Mouse (Mus musculus) macrophage (primary cell): ENCODE data around the gene Pigv. TPM values are rescaled to one million over a fixed set of nuclear protein-coding genes. Genes with fewer than 3 reads are reported as not detected.

Experiments
- H3K27ac ChIP-seq: fragments of 350-480 bp; formaldehyde crosslinking; 2 replicates; pipeline ENCODE4 v1.9.0; 2021
- H3K36me3 ChIP-seq: fragments of 350-480 bp; formaldehyde crosslinking; 2 replicates; pipeline ENCODE4 v1.9.0; 2021; ENCODE audit errors: inconsistent target
- H3K4me3 ChIP-seq: fragments of 350-480 bp; formaldehyde crosslinking; 2 replicates; pipeline ENCODE4 v1.9.0; 2021; ENCODE audit errors: inconsistent target
- H3K79me2 ChIP-seq: fragments of 350-480 bp; formaldehyde crosslinking; 2 replicates; pipeline ENCODE4 v1.9.0; 2021; ENCODE audit errors: inconsistent target
- WGBS: methylation state at CpG from one replicate; pipeline ENCODE4 v1.1.7; 2026; ENCODE audit warnings: inconsistent platforms; ENCODE audit not compliant: missing documents; 5-methylcytosine and 5-hydroxymethylcytosine counted together
- polyA plus RNA-seq: library from polyadenylated mRNA; stranded (reverse); fragments of 250-400 nt; gene quantifications from 3 replicates; pipeline ENCODE4 v1.2.4, GENCODE M21; 2018; ENCODE audit warnings: inconsistent platforms

The Pigv gene
- polyA plus RNA-seq, 1 experiment from 2014 or later = 3.4 TPM

DNA sequence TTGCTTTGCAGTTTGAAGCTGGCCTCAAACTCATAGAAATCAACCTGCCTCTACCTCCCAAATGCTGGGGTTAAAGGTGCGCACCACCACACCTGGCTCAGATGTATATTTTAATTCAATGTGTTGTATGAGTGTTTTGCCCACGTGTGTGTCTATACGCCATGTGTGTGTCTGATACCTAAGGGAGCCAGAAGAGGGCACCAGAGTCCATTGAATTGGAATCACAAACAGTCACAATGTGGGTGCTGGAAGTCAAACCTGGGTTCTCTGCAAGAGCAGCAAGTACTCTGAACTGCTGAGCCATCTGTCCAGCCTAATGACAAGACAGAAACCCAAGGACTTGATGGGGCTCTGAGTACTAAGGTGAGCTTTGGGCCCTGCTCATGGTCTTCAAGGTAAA is 27.3 kb downstream of the Pigv start:
- 97% methylated on average over 3 of the region's 3 CpGs for WGBS
- Histone ChIP-seq H3K36me3 (no peaks in the 10 kb centered on the region), H3K27ac (no peak overlapping the region), H3K4me3 (no peak overlapping the region), H3K79me2 (no peaks in the 10 kb centered on the region)

DNA sequence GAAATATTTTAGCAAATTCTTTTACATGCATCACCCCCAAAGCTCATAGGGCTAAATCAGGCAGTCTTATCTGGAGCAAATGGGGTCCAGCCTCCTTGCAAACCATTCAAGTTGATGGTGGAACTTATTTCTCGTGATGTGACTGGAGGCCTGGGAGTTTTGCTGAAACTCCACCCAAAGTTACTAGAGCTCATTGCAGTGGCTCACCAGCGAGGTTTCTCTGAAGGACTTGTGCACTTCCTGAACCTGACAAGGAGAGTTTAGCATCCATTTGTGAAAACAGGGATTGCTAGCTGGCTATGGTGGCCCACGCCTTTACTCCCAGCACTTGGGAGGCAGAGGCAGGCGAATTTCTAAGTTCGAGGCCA is 38.4 kb downstream of the Pigv start:
- WGBS = 92% methylated on average over 5 of the region's 5 CpGs
- Histone ChIP-seq H3K27ac (no peak overlapping the region), H3K4me3 (no peak overlapping the region)

DNA sequence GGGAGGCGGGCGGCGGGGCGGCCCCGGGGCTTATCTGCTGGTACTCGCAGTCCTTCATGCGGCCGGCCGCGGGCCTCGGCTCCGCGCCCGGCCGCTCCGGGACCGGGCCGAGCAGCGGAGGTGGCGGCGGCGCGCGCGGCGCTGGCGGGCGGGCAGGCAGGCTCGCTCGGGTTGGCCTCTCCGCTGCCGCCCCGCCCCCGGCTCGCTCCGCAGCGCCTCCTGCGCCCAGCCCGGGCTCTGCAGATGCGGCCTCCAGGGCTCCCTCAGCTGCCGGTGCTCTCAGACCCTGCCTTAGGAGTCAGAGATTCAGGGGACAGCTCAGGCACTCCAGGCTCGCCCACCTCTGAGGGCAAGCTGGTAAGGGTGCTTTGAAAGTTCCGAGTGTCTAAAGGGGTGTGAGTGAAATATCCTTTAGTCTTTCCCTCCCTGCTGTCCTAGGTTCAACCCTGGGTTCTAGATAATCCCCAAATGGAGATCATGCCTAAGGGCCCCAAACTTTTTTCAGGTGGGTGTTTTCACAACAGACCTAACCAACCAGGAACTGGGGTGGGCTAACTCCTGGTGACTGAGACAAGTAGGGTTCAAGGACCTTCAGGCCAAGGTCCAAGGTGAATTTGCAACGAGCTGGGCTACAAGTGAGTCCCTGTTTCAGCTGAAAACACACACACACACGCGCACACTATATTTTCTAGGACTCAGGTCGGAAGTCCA is 39.0 kb downstream of the Pigv start:
- no peak overlapping the region for H3K4me3 ChIP-seq
- H3K27ac ChIP-seq = no peak overlapping the region
- WGBS = 10% methylated on average over 37 of the region's 47 CpGs
- H3K79me2 ChIP-seq = peaks cover 42% of the 10 kb centered on the region
- no peaks in the 10 kb centered on the region for H3K36me3 ChIP-seq

More for the DNA sequence above, 38.4 kb downstream of the Pigv start:
- Histone ChIP-seq H3K36me3 (no peaks in the 10 kb centered on the region), H3K79me2 (peaks cover 37% of the 10 kb centered on the region)

DNA sequence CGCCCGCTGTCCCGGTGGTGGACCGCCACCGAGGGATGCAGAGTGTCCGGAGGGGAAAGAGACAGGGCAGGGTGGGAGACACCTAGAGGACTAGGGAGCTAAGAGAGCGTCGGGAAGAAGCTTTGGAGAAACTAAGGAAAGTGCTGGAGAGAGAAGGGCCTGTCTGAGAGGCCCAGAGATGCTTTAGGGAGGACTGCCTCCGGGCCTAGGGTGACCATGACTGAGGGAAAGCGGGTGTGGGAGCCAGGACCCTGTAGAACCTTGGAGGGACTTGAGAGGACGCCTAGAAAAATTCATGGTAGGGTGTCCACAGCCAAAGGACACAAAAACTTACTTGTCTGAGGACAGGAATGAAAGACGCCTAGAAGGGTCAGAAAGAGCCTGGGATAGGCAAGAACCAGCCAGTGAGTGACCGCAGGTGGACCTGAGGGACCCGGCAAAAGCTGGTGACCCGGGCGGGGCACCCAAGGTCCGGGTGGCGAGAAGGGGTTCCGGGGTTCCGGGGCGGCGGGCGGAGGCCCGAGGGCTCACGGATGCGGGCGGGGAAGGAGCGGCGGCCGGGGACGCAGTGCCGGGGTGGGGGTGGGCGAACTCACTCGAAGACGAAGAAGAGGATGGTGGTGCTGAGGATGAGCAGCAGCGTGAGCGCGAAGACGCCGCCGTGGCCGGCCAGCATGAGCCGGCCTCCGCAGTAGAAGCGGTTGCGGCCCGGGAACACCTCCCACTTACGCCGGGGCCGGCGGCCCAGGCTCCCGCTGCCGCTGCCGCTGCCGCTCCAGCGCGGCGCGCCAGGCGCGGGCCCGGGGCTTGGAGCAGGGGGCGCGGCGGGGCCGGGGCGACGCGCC is 39.7 kb downstream of the Pigv start:
- no peaks in the 10 kb centered on the region for H3K36me3 ChIP-seq
- H3K27ac ChIP-seq = peak overlapping the region; percentile 25; the same call in 1 of the 2 replicates
- H3K4me3 ChIP-seq = peak overlapping the region; percentile 56
- WGBS = 1% methylated on average over 67 of the region's 69 CpGs
- H3K79me2 ChIP-seq = peaks cover 50% of the 10 kb centered on the region

DNA sequence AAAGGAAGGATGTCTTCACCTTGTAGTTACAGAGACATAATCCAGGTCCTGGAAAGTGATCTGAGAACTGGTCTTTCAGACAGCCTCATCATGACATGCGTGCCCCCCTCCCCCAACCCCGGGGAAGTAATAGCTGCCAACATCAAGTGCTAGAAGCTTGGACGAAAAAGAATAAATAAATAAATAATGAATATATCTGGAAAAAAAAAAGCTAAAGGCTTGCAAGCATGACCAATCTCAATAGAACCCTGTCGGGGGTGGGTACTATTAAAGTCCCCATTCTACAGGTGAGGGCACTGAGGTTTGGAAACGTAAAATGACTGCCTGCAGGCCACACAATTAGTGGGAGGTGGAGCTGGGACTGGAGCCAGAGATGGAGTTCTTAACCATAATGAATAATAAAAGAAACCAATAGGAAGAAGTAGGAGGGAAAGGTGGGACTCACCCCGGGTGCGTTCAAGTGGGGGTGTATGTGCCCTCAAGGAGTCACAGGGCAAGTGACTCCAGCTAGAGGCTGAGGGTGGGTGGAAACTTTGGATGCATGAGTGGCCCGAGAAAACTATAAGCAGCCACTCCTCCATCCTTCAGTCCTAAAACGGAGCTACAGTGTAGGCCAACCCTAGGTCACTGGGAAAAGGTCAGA is 40.6 kb downstream of the Pigv start:
- Histone ChIP-seq H3K4me3 (peak overlapping the region; percentile 56), H3K27ac (peak overlapping the region; percentile 35), H3K79me2 (peaks cover 58% of the 10 kb centered on the region), H3K36me3 (peaks cover 2% of the 10 kb centered on the region; the same call in 1 of the 2 replicates)
- 10% methylated on average over 9 of the region's 9 CpGs for WGBS

DNA sequence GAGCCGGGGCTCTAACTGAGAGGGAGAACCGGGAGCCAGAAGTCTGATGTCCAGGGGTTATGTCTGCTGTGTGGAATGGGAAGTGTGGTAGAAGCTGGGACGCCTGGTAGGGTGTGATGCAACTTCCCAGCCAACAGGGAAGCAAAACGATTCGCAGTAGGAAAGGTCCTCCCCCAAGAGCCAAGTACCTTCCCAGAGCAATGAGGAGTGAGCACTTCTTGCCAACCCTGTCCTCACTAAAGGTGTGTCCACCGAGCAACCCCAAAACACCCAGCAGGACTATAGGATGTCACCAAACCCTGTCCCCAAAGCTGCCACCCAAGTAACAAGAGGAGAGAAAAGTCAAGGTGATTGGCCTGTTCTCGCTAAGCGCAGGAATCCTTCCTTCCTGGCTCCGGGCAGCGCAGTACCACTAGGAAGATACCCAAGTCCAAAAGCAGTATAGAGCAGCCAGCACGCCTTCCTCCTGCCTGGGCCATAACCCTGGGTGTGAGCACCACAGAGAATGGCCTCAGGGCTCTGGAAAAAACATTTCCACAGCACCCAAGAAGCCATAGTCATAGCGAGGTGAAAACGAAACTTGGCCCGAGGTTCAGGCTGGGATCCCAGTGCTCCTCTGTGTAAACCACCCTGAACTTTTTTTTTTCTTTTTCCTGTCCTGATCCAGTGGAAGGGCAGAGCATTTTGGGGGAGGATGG is 41.2 kb downstream of the Pigv start:
- 17% methylated on average over 14 of the region's 14 CpGs for WGBS
- Histone ChIP-seq H3K27ac (peak overlapping the region; percentile 35), H3K36me3 (peaks cover 9% of the 10 kb centered on the region)

DNA sequence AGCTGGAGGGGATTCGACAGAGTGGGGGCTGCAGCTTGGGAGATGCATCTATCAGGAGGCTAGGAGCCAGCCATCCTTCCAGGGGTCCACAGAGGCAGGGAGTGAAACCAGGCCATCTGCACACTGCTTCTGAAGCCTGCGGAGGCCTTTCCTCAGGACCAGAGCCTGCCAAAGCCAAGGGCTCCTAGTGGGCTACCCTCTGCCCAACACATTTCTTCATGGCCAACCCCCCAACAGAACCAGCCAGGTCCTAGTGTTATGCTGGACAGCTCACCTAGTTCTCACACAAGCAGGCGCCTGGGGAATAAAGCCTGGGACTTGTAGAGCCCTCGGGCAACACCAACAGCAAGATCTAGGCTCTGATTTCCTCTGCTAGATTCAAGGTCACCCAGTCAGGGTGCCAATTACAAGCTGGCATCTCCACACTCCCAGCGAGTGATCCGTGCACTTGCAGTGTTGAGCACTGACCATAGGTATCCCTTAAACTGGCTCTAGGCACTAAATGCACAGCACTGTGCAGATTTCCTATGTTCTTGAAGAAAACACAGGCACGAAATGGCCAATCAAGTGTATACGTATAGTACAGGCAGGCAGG is 42.0 kb downstream of the Pigv start:
- H3K27ac ChIP-seq = peak overlapping the region; percentile 35
- H3K36me3 ChIP-seq = peaks cover 12% of the 10 kb centered on the region
- WGBS = 86% methylated on average over 8 of the region's 8 CpGs
- peaks cover 58% of the 10 kb centered on the region for H3K79me2 ChIP-seq
- no peak overlapping the region; the same call in 1 of the 2 replicates for H3K4me3 ChIP-seq

More for the DNA sequence above, 41.2 kb downstream of the Pigv start:
- H3K4me3 ChIP-seq = peak overlapping the region; percentile 56
- peaks cover 58% of the 10 kb centered on the region for H3K79me2 ChIP-seq

DNA sequence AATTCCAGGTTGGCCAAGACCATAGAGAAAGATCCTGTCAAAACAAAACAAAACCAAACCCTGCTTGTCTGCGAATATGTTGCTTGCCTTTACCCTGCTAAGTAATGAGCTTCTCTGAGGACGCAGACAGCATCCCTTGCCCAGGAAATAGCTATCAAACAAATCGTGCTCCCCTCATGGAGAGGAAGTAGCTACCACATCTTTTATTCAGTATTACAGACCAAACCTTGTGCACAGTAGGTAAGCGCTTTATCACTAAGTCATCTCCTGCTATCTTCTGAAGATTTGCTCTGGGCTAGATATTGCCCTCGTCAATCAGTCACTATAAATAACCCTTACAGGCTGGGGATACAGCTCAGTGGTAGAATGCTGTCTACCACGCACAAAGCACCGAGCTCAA is 43.3 kb downstream of the Pigv start:
- H3K27ac ChIP-seq = no peak overlapping the region
- H3K36me3 ChIP-seq = peaks cover 20% of the 10 kb centered on the region
- 59% methylated on average over 7 of the region's 7 CpGs for WGBS

DNA sequence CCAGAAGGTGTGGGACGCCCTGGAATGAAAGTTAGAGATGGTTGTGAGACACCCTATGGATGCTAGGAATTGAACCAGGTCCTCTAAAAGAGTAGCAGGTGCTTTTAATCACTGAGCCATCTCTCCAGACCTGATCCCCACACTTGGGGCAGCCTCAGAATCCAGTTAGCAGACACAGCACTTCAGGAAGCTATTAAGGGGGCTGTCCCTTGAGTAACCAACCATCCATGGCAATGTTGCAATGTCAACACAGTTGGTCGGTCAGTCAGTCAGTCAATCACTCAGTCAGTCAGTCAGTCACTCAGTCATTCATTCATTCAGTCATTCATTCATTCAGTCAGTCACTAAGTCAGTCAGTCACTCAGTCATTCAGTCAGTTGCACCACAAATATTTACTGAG is 43.9 kb downstream of the Pigv start:
- H3K79me2 ChIP-seq = peaks cover 58% of the 10 kb centered on the region
- no peak overlapping the region for H3K27ac ChIP-seq
- H3K4me3 ChIP-seq = no peak overlapping the region
- H3K36me3 ChIP-seq = peaks cover 20% of the 10 kb centered on the region
- 56% methylated on average over 2 of the region's 2 CpGs for WGBS

More for the DNA sequence above, 43.3 kb downstream of the Pigv start:
- Histone ChIP-seq H3K79me2 (peaks cover 58% of the 10 kb centered on the region), H3K4me3 (no peak overlapping the region)

DNA sequence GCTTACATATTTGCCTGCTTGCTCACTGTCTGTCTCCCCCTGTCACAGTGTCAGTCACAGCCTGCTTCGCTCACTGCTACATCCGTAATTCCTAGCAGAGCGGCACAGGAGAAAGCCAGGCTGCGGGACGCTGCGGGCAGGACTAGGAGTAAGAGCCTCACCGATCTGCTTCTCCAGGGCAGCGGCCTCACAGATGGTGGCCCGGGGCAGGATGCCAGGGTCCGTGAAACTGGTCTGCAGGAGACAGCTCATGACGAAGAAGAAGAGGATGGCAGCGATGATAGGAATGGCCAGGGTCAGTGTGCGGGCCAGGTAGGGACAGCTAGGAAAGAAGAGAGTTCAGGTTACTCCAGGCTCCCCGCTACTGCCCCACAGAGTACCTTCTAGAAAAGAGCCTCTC is 45.4 kb downstream of the Pigv start:
- H3K36me3 ChIP-seq = peaks cover 20% of the 10 kb centered on the region
- peaks cover 52% of the 10 kb centered on the region for H3K79me2 ChIP-seq
- 95% methylated on average over 14 of the region's 14 CpGs for WGBS
- no peak overlapping the region for H3K27ac ChIP-seq
- no peak overlapping the region for H3K4me3 ChIP-seq

DNA sequence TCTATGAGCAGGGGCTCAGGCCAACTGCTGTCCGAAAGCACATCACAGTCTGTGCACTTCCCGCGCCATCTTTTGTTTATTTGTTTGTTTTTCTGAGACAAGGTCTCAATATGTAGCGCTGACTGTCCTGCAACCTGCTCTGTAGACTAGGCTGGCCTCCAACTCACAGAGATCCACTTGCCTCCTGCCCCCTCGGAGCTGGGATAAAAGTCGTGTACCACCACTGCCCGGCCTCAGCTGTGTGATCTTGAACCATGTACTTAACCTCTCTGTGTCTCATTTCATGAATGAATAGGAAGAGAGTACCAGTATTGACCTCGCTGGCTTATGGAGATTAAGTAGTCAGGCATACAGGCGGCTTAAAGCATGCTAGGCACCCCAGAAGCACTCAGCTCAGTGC is 45.8 kb downstream of the Pigv start:
- Histone ChIP-seq H3K4me3 (no peak overlapping the region), H3K36me3 (peaks cover 20% of the 10 kb centered on the region), H3K79me2 (peaks cover 47% of the 10 kb centered on the region), H3K27ac (no peak overlapping the region)
- whole genome bisulfite sequencing = 91% methylated on average over 9 of the region's 9 CpGs

DNA sequence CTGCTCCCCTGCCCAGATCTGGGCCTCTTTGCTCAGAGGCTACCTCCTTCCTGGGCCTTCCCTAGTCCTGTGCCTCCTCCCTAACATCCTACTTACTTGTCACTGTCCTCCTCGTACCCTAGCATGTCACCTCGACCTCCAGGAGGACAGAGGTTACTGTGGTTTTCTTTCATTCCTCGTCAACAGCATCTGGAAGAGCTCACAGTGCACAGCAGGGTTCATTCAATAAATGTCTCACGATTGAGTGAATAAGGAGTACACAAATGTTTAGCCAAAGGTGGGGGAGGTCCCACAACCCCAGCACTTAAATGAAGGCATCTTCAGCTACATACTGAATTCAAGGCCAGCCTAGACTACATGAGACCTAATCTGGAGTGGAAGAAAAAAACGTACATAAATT is 46.2 kb downstream of the Pigv start:
- WGBS = 50% methylated on average over 5 of the region's 5 CpGs
- Histone ChIP-seq H3K4me3 (no peak overlapping the region), H3K79me2 (peaks cover 43% of the 10 kb centered on the region), H3K27ac (no peak overlapping the region), H3K36me3 (peaks cover 20% of the 10 kb centered on the region)

DNA sequence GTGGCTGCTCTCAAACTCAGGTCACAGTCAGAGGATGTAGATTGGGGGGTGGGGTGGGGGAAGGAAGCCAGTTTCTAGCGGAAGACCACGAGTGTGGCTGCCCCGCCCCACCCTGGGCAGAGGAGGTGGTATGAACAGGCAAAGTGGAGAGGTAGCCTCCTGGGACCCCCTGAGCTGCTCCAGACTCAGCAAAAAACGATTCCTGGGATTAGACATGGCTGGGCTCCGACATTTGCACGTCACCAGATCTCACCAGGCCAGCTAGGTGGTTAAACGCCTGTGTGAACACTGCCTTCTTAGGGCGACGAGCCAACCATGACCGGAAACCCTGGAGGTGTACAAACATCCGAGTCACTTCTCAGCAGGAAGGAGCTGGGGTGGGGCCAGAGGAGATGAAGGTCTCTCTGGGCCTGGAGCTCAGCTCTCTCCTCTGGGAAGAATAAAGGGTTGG is 46.8 kb downstream of the Pigv start:
- peaks cover 20% of the 10 kb centered on the region for H3K36me3 ChIP-seq

DNA sequence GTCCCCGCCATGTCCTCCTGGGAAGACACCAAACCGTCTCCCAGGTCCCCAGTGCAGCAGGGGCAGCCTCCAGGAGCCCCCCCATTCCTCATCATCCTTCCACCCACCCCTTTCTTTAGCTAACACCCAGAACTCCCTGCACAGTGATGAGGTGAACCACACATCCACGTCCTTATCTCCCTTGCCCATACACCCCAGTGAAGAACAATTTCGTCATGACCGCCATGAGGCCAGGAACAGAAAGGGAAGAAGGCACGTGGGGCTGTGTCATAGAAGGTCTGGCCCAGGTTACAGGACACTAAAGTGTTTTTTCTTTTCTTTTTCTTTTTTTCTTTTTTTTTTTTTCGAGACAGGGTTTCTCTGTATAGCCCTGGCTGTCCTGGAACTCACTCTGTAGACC is 47.6 kb downstream of the Pigv start:
- WGBS = 72% methylated on average over 4 of the region's 7 CpGs
- H3K4me3 ChIP-seq = no peak overlapping the region
- peaks cover 29% of the 10 kb centered on the region for H3K79me2 ChIP-seq
- H3K36me3 ChIP-seq = peaks cover 20% of the 10 kb centered on the region
- no peak overlapping the region for H3K27ac ChIP-seq

More for the DNA sequence above, 46.8 kb downstream of the Pigv start:
- H3K27ac ChIP-seq = no peak overlapping the region
- WGBS = 28% methylated on average over 11 of the region's 11 CpGs
- peaks cover 38% of the 10 kb centered on the region for H3K79me2 ChIP-seq
- no peak overlapping the region for H3K4me3 ChIP-seq
